Mouse (Mus musculus): Measurements from ENCODE around the gene Gm20662. TPM values are rescaled to one million over a fixed set of nuclear protein-coding genes. Genes with fewer than 3 reads are reported as not detected.

Gene Gm20662
- total RNA-seq, 2 experiments from 2014 or later = 2.5 to 5.5 TPM

GRCm38 (mm10) chr9:107974491-107975171 is 21.5 kb upstream of the Gm20662 start:
- DNase-seq (ENCODE audit: low spot score in 2 of 2) = no peak

- no peak for DNase-seq (ENCODE audit: low spot score in 2 of 2)
Observed at GRCm38 (mm10) chr9:107975399-107976386, 20.5 kb upstream of the Gm20662 start, which contains the start of gene Uba7. Gene Uba7 (plus strand): TSS chr9:107975505.

- no peak for DNase-seq (ENCODE audit: low spot score in 2 of 2)
Observed at GRCm38 (mm10) chr9:107978815-107979214, 17.3 kb upstream of the Gm20662 start.

- DNase-seq (ENCODE audit: low spot score in 2 of 2) = peak; percentile 61 to 86
Observed at GRCm38 (mm10) chr9:107981684-107982605, 14.2 kb upstream of the Gm20662 start.

- DNase-seq (ENCODE audit: low spot score in 2 of 2) = peak in 1 of 2 experiments; percentile 70
Observed at GRCm38 (mm10) chr9:107982681-107983346, 13.3 kb upstream of the Gm20662 start, which contains the start of gene Gm20661. Gene Gm20661 (plus strand): TSS chr9:107983058.

- DNase-seq (ENCODE audit: low spot score in 2 of 2) = peak in 1 of 2 experiments; percentile 29
Observed at GRCm38 (mm10) chr9:107983421-107983890, 12.7 kb upstream of the Gm20662 start.

GRCm38 (mm10) chr9:107984052-107984753 is 11.9 kb upstream of the Gm20662 start:
- no peak for DNase-seq (ENCODE audit: low spot score in 2 of 2)

- DNase-seq (ENCODE audit: low spot score in 2 of 2) = no peak
Observed at GRCm38 (mm10) chr9:107984754-107985055, 11.4 kb upstream of the Gm20662 start.

- DNase-seq (ENCODE audit: low spot score in 2 of 2) = peak; percentile 74 to 83
Observed at GRCm38 (mm10) chr9:107985131-107986119, 10.7 kb upstream of the Gm20662 start, which contains the start of gene Inka1. Gene Inka1 (minus strand): TSS chr9:107985879.

GRCm38 (mm10) chr9:107986376-107986775 is 9.8 kb upstream of the Gm20662 start:
- DNase-seq (ENCODE audit: low spot score in 2 of 2) = peak; percentile 62 to 85

GRCm38 (mm10) chr9:107987950-107988349 is 8.2 kb upstream of the Gm20662 start:
- DNase-seq (ENCODE audit: low spot score in 2 of 2) = no peak

- DNase-seq (ENCODE audit: low spot score in 2 of 2) = no peak
Observed at GRCm38 (mm10) chr9:107992197-107992596, 4.0 kb upstream of the Gm20662 start, which contains the start of gene Cdhr4. Gene Cdhr4 (plus strand): TSS chr9:107992497.

GRCm38 (mm10) chr9:107993013-107993412 is 3.1 kb upstream of the Gm20662 start:
- no peak for DNase-seq (ENCODE audit: low spot score in 2 of 2)

GRCm38 (mm10) chr9:107994464-107994863 is 1.7 kb upstream of the Gm20662 start:
- DNase-seq (ENCODE audit: low spot score in 2 of 2) = no peak

- no peak for DNase-seq (ENCODE audit: low spot score in 2 of 2)
Observed at GRCm38 (mm10) chr9:107995513-107995912, 636 bp upstream of the Gm20662 start.

- peak; percentile 100 for DNase-seq (ENCODE audit: low spot score in 2 of 2)
Observed at GRCm38 (mm10) chr9:108001922-108002770, 6.0 kb downstream of the Gm20662 start, which contains the start of gene Ip6k1. Gene Ip6k1 (plus strand): TSS chr9:108002501.

All from layer of hippocampus, adult 18-20 months (tissue).